Mouse (Mus musculus) cerebellum, adult 2 months (tissue): ENCODE measurements around the gene H1foo.

Experiments
- CTCF ChIP-seq: fragments of 200-500 bp; IDR thresholded peaks from 2 replicates; pipeline ENCODE4 v1.5.1; 2011; ENCODE audit warnings: low read depth, mild to moderate bottlenecking, control low read depth, low read length, moderate library complexity, borderline replicate concordance; ENCODE audit not compliant: insufficient read depth
- POLR2A ChIP-seq: fragments of 200-500 bp; IDR thresholded peaks from 2 replicates; pipeline ENCODE4 v1.6.1; 2011; ENCODE audit warnings: low read length, control low read depth, borderline replicate concordance; ENCODE audit not compliant: insufficient read depth

GRCm38 (mm10) chr6:115959151-115959691 is 14.5 kb downstream of the H1foo start:
- no peak for TF ChIP-seq POLR2A
- no peak for TF ChIP-seq CTCF
